Mouse (Mus musculus): Measurements from ENCODE around the gene Osm. TPM values are rescaled to one million over a fixed set of nuclear protein-coding genes. Genes with fewer than 3 reads are reported as not detected.

Osm gene
- polyA plus RNA-seq, 1 experiment from 2014 or later, result 0.40 TPM

- H3K4me2 ChIP-seq (ENCODE audit: low read depth, low read length), result peak overlapping the region; percentile 46
- H3K27me3 ChIP-seq (ENCODE audit: control insufficient read depth, insufficient read depth, low read depth, low read length), result no peaks in the 10 kb centered on the region
- H3K9ac ChIP-seq (ENCODE audit: low read depth, low read length), result no peak overlapping the region
- 0% methylated on average over 7 of the region's 7 CpGs for WGBS (ENCODE audit: insufficient replicate concordance)
- H3K4me1 ChIP-seq (ENCODE audit: control insufficient read depth, low read depth, low read length), result peaks cover 17% of the 10 kb centered on the region
- H3K9me3 ChIP-seq (replicated peaks; ENCODE audit: control insufficient read depth, low read length), result no peaks in the 10 kb centered on the region
- ATAC-seq (ENCODE audit: low read depth), result peak; percentile 57
- H3K36me3 ChIP-seq (ENCODE audit: control insufficient read depth, insufficient read depth), result no peaks in the 10 kb centered on the region
- H3K4me3 ChIP-seq (ENCODE audit: low read depth, low read length), result 0 out of 2 replicates have a peak overlapping the region, but pooled peaks have one; percentile 16
- H3K27ac ChIP-seq (ENCODE audit: low read length), result no peak overlapping the region
These were observed 22.4 kb downstream of the Osm start for GRCm38 (mm10) chr11:4258657-4259082.

- Histone ChIP-seq H3K9me3 (replicated peaks; ENCODE audit: control insufficient read depth, low read length) (no peaks in the 10 kb centered on the region), H3K36me3 (ENCODE audit: control insufficient read depth, insufficient read depth) (no peaks in the 10 kb centered on the region), H3K4me1 (ENCODE audit: control insufficient read depth, low read depth, low read length) (peaks cover 17% of the 10 kb centered on the region), H3K4me2 (ENCODE audit: low read depth, low read length) (peak overlapping the region; percentile 30), H3K4me3 (ENCODE audit: low read depth, low read length) (no peak overlapping the region), H3K9ac (ENCODE audit: low read depth, low read length) (no peak overlapping the region), H3K27me3 (ENCODE audit: control insufficient read depth, insufficient read depth, low read depth, low read length) (peaks cover 11% of the 10 kb centered on the region), H3K27ac (ENCODE audit: low read length) (no peak overlapping the region)
- ATAC-seq (ENCODE audit: low read depth), result no peak
- 13% methylated on average over 14 of the region's 14 CpGs for WGBS (ENCODE audit: insufficient replicate concordance)
These were observed 24.4 kb downstream of the Osm start for GRCm38 (mm10) chr11:4260463-4261187.

GRCm38 (mm10) chr11:4261188-4261494 is 24.9 kb downstream of the Osm start:
- H3K27me3 ChIP-seq (ENCODE audit: control insufficient read depth, insufficient read depth, low read depth, low read length), result peaks cover 16% of the 10 kb centered on the region
- peaks cover 17% of the 10 kb centered on the region for H3K4me1 ChIP-seq (ENCODE audit: control insufficient read depth, low read depth, low read length)
- no peak overlapping the region for H3K9ac ChIP-seq (ENCODE audit: low read depth, low read length)
- no peaks in the 10 kb centered on the region for H3K9me3 ChIP-seq (replicated peaks; ENCODE audit: control insufficient read depth, low read length)
- 27% methylated on average over 7 of the region's 7 CpGs for WGBS (ENCODE audit: insufficient replicate concordance)
- ATAC-seq (ENCODE audit: low read depth), result no peak
- H3K27ac ChIP-seq (ENCODE audit: low read length), result no peak overlapping the region
- no peak overlapping the region for H3K4me3 ChIP-seq (ENCODE audit: low read depth, low read length)
- no peaks in the 10 kb centered on the region for H3K36me3 ChIP-seq (ENCODE audit: control insufficient read depth, insufficient read depth)
- H3K4me2 ChIP-seq (ENCODE audit: low read depth, low read length), result no peak overlapping the region

GRCm38 (mm10) chr11:4261969-4262368 is 25.7 kb downstream of the Osm start:
- Histone ChIP-seq H3K9me3 (replicated peaks; ENCODE audit: control insufficient read depth, low read length) (no peaks in the 10 kb centered on the region), H3K27me3 (ENCODE audit: control insufficient read depth, insufficient read depth, low read depth, low read length) (peaks cover 25% of the 10 kb centered on the region), H3K27ac (ENCODE audit: low read length) (no peak overlapping the region), H3K4me1 (ENCODE audit: control insufficient read depth, low read depth, low read length) (peaks cover 17% of the 10 kb centered on the region), H3K4me3 (ENCODE audit: low read depth, low read length) (no peak overlapping the region), H3K4me2 (ENCODE audit: low read depth, low read length) (no peak overlapping the region), H3K36me3 (ENCODE audit: control insufficient read depth, insufficient read depth) (no peaks in the 10 kb centered on the region), H3K9ac (ENCODE audit: low read depth, low read length) (no peak overlapping the region)
- no peak for ATAC-seq (ENCODE audit: low read depth)
- 40% methylated on average over 5 of the region's 5 CpGs for WGBS (ENCODE audit: insufficient replicate concordance)

GRCm38 (mm10) chr11:4262847-4263246 is 26.6 kb downstream of the Osm start:
- no peak for ATAC-seq (ENCODE audit: low read depth)
- no peak overlapping the region for H3K9ac ChIP-seq (ENCODE audit: low read depth, low read length)
- WGBS (ENCODE audit: insufficient replicate concordance), result 37% methylated on average over 7 of the region's 7 CpGs
- no peak overlapping the region for H3K4me2 ChIP-seq (ENCODE audit: low read depth, low read length)
- no peaks in the 10 kb centered on the region for H3K9me3 ChIP-seq (replicated peaks; ENCODE audit: control insufficient read depth, low read length)
- no peak overlapping the region for H3K27ac ChIP-seq (ENCODE audit: low read length)
- peaks cover 33% of the 10 kb centered on the region for H3K27me3 ChIP-seq (ENCODE audit: control insufficient read depth, insufficient read depth, low read depth, low read length)
- H3K4me3 ChIP-seq (ENCODE audit: low read depth, low read length), result no peak overlapping the region
- no peaks in the 10 kb centered on the region for H3K36me3 ChIP-seq (ENCODE audit: control insufficient read depth, insufficient read depth)
- peaks cover 10% of the 10 kb centered on the region for H3K4me1 ChIP-seq (ENCODE audit: control insufficient read depth, low read depth, low read length)

- ATAC-seq (ENCODE audit: low read depth), result no peak
- no peak overlapping the region for H3K27ac ChIP-seq (ENCODE audit: low read length)
These were observed 27.1 kb downstream of the Osm start for GRCm38 (mm10) chr11:4263296-4263695.

GRCm38 (mm10) chr11:4264066-4264465 is 27.8 kb downstream of the Osm start:
- H3K27ac ChIP-seq (ENCODE audit: low read length), result no peak overlapping the region

More at GRCm38 (mm10) chr11:4263296-4263695, 27.1 kb downstream of the Osm start:
- 25% methylated on average over 1 of the region's 1 CpGs for WGBS (ENCODE audit: insufficient replicate concordance)
- Histone ChIP-seq H3K27me3 (ENCODE audit: control insufficient read depth, insufficient read depth, low read depth, low read length) (peaks cover 38% of the 10 kb centered on the region), H3K9me3 (replicated peaks; ENCODE audit: control insufficient read depth, low read length) (no peaks in the 10 kb centered on the region), H3K4me1 (ENCODE audit: control insufficient read depth, low read depth, low read length) (peaks cover 6% of the 10 kb centered on the region), H3K36me3 (ENCODE audit: control insufficient read depth, insufficient read depth) (no peaks in the 10 kb centered on the region), H3K9ac (ENCODE audit: low read depth, low read length) (no peak overlapping the region), H3K4me3 (ENCODE audit: low read depth, low read length) (no peak overlapping the region), H3K4me2 (ENCODE audit: low read depth, low read length) (no peak overlapping the region)

GRCm38 (mm10) chr11:4266271-4267201 is 30.3 kb downstream of the Osm start:
- Histone ChIP-seq H3K9me3 (replicated peaks; ENCODE audit: control insufficient read depth, low read length) (no peaks in the 10 kb centered on the region), H3K4me2 (ENCODE audit: low read depth, low read length) (peak overlapping the region; percentile 65), H3K4me3 (ENCODE audit: low read depth, low read length) (peak overlapping the region; percentile 59), H3K4me1 (ENCODE audit: control insufficient read depth, low read depth, low read length) (no peaks in the 10 kb centered on the region; the same call in none of the 2 replicates), H3K27ac (ENCODE audit: low read length) (no peak overlapping the region), H3K27me3 (ENCODE audit: control insufficient read depth, insufficient read depth, low read depth, low read length) (peaks cover 54% of the 10 kb centered on the region), H3K36me3 (ENCODE audit: control insufficient read depth, insufficient read depth) (no peaks in the 10 kb centered on the region), H3K9ac (ENCODE audit: low read depth, low read length) (peak overlapping the region; percentile 7; the same call in 1 of the 2 replicates)
- under 1% methylated on average over 53 of the region's 61 CpGs for WGBS (ENCODE audit: insufficient replicate concordance)
- peak; percentile 69 for ATAC-seq (ENCODE audit: low read depth)

More at GRCm38 (mm10) chr11:4264066-4264465, 27.8 kb downstream of the Osm start:
- Histone ChIP-seq H3K36me3 (ENCODE audit: control insufficient read depth, insufficient read depth) (no peaks in the 10 kb centered on the region), H3K27me3 (ENCODE audit: control insufficient read depth, insufficient read depth, low read depth, low read length) (peaks cover 46% of the 10 kb centered on the region), H3K4me3 (ENCODE audit: low read depth, low read length) (no peak overlapping the region), H3K4me1 (ENCODE audit: control insufficient read depth, low read depth, low read length) (peaks cover 2% of the 10 kb centered on the region), H3K4me2 (ENCODE audit: low read depth, low read length) (no peak overlapping the region), H3K9me3 (replicated peaks; ENCODE audit: control insufficient read depth, low read length) (no peaks in the 10 kb centered on the region), H3K9ac (ENCODE audit: low read depth, low read length) (no peak overlapping the region)
- 61% methylated on average over 7 of the region's 7 CpGs for WGBS (ENCODE audit: insufficient replicate concordance)
- ATAC-seq (ENCODE audit: low read depth), result no peak

GRCm38 (mm10) chr11:4267202-4267578 is 31.0 kb downstream of the Osm start:
- H3K27ac ChIP-seq (ENCODE audit: low read length), result no peak overlapping the region
- H3K4me3 ChIP-seq (ENCODE audit: low read depth, low read length), result peak overlapping the region; percentile 59
- ATAC-seq (ENCODE audit: low read depth), result no peak
- H3K9me3 ChIP-seq (replicated peaks; ENCODE audit: control insufficient read depth, low read length), result no peaks in the 10 kb centered on the region
- H3K4me1 ChIP-seq (ENCODE audit: control insufficient read depth, low read depth, low read length), result no peaks in the 10 kb centered on the region; the same call in none of the 2 replicates
- 4% methylated on average over 13 of the region's 13 CpGs for WGBS (ENCODE audit: insufficient replicate concordance)
- H3K9ac ChIP-seq (ENCODE audit: low read depth, low read length), result no peak overlapping the region
- H3K4me2 ChIP-seq (ENCODE audit: low read depth, low read length), result peak overlapping the region; percentile 65
- H3K27me3 ChIP-seq (ENCODE audit: control insufficient read depth, insufficient read depth, low read depth, low read length), result peaks cover 54% of the 10 kb centered on the region
- H3K36me3 ChIP-seq (ENCODE audit: control insufficient read depth, insufficient read depth), result no peaks in the 10 kb centered on the region
